Mouse (Mus musculus): ENCODE measurements around the gene 2310057N15Rik. TPM values are rescaled to one million over a fixed set of nuclear protein-coding genes. Genes with fewer than 3 reads are reported as not detected.

The 2310057N15Rik gene
- polyA plus RNA-seq (2015; fragmentation: Nextera tagmentation; extraction: Ambion mirVana) = not detected in 2 replicates

GRCm38 (mm10) chr16:88774106-88774505 lies at the start of gene 2310057N15Rik:
TSS of gene 2310057N15Rik (minus strand) at chr16:88774206.

GRCm38 (mm10) chr16:88820066-88820465 lies 46.1 kb upstream of the 2310057N15Rik start, which contains the start of gene Krtap15:
TSS of gene Krtap15 (plus strand) at chr16:88820215.

GRCm38 (mm10) chr16:88811827-88812226 lies 37.8 kb upstream of the 2310057N15Rik start, which contains the start of gene Gm20741:
TSS of gene Gm20741 (minus strand) at chr16:88812220.

GRCm38 (mm10) chr16:88777596-88777995 lies 3.6 kb upstream of the 2310057N15Rik start, which contains the start of gene Gm5965:
TSS of gene Gm5965 (plus strand) at chr16:88777896.

GRCm38 (mm10) chr16:88758547-88758946 lies 15.5 kb downstream of the 2310057N15Rik start, which contains the start of gene 2310034C09Rik:
TSS of gene 2310034C09Rik (plus strand) at chr16:88758847.

GRCm38 (mm10) chr16:88751535-88751934 lies 22.5 kb downstream of the 2310057N15Rik start, which contains the start of gene Krtap13:
TSS of gene Krtap13 (minus strand) at chr16:88751635.

GRCm38 (mm10) chr16:88728812-88729275 lies 45.2 kb downstream of the 2310057N15Rik start, which contains the start of gene Krtap13-1:
TSS of gene Krtap13-1 (plus strand) at chr16:88728862.

Other genes with a start within 250 kb of the 2310057N15Rik start
- 0.43 and 4.4 TPM in 2 replicates for gene Cldn8, start 211.0 kb downstream of the 2310057N15Rik start, polyA plus RNA-seq (2015; fragmentation: Nextera tagmentation; extraction: Ambion mirVana)
- not detected in 2 replicates for gene Krtap24-1, start 161.9 kb downstream of the 2310057N15Rik start, polyA plus RNA-seq (2015; fragmentation: Nextera tagmentation; extraction: Ambion mirVana)
- not detected in 2 replicates for gene 2310079G19Rik, start 146.5 kb downstream of the 2310057N15Rik start, polyA plus RNA-seq (2015; fragmentation: Nextera tagmentation; extraction: Ambion mirVana)
- gene Krtap26-1, start 126.4 kb downstream of the 2310057N15Rik start, polyA plus RNA-seq (2015; fragmentation: Nextera tagmentation; extraction: Ambion mirVana) = not detected in 2 replicates
- not detected in 2 replicates for gene Krtap27-1, start 102.5 kb downstream of the 2310057N15Rik start, polyA plus RNA-seq (2015; fragmentation: Nextera tagmentation; extraction: Ambion mirVana)
- not detected in 2 replicates for gene 2310061N02Rik, start 66.2 kb downstream of the 2310057N15Rik start, polyA plus RNA-seq (2015; fragmentation: Nextera tagmentation; extraction: Ambion mirVana)
- gene Krtap13-1, start 45.3 kb downstream of the 2310057N15Rik start, polyA plus RNA-seq (2015; fragmentation: Nextera tagmentation; extraction: Ambion mirVana) = not detected in 2 replicates
- gene Krtap13, start 22.6 kb downstream of the 2310057N15Rik start, polyA plus RNA-seq (2015; fragmentation: Nextera tagmentation; extraction: Ambion mirVana) = not detected in 2 replicates
- gene 2310034C09Rik, start 15.4 kb downstream of the 2310057N15Rik start, polyA plus RNA-seq (2015; fragmentation: Nextera tagmentation; extraction: Ambion mirVana) = not detected in 2 replicates
- not detected in 2 replicates for gene Gm5965, start 3.7 kb upstream of the 2310057N15Rik start, polyA plus RNA-seq (2015; fragmentation: Nextera tagmentation; extraction: Ambion mirVana)
- gene Gm20741, start 38.0 kb upstream of the 2310057N15Rik start, polyA plus RNA-seq (2015; fragmentation: Nextera tagmentation; extraction: Ambion mirVana) = not detected in 2 replicates
- not detected in 2 replicates for gene Krtap15, start 46.0 kb upstream of the 2310057N15Rik start, polyA plus RNA-seq (2015; fragmentation: Nextera tagmentation; extraction: Ambion mirVana)
- gene Krtap14, start 51.9 kb upstream of the 2310057N15Rik start, polyA plus RNA-seq (2015; fragmentation: Nextera tagmentation; extraction: Ambion mirVana) = not detected in 2 replicates
- not detected in 2 replicates for gene Krtap19-1, start 95.2 kb upstream of the 2310057N15Rik start, polyA plus RNA-seq (2015; fragmentation: Nextera tagmentation; extraction: Ambion mirVana)
- gene Krtap19-2, start 100.1 kb upstream of the 2310057N15Rik start, polyA plus RNA-seq (2015; fragmentation: Nextera tagmentation; extraction: Ambion mirVana) = not detected in 2 replicates
- gene Krtap19-3, start 103.8 kb upstream of the 2310057N15Rik start, polyA plus RNA-seq (2015; fragmentation: Nextera tagmentation; extraction: Ambion mirVana) = not detected in 2 replicates
- gene Krtap19-4, start 110.9 kb upstream of the 2310057N15Rik start, polyA plus RNA-seq (2015; fragmentation: Nextera tagmentation; extraction: Ambion mirVana) = not detected in 2 replicates
- not detected in 2 replicates for gene Krtap19-5, start 122.3 kb upstream of the 2310057N15Rik start, polyA plus RNA-seq (2015; fragmentation: Nextera tagmentation; extraction: Ambion mirVana)
- gene Krtap19-9b, start 158.1 kb upstream of the 2310057N15Rik start, polyA plus RNA-seq (2015; fragmentation: Nextera tagmentation; extraction: Ambion mirVana) = not detected in 2 replicates
- not detected in 2 replicates for gene Krtap16-3, start 188.7 kb upstream of the 2310057N15Rik start, polyA plus RNA-seq (2015; fragmentation: Nextera tagmentation; extraction: Ambion mirVana)
- not detected in 2 replicates for gene Krtap22-2, start 236.6 kb upstream of the 2310057N15Rik start, polyA plus RNA-seq (2015; fragmentation: Nextera tagmentation; extraction: Ambion mirVana)
- not detected in 2 replicates for gene Gm10229, start 241.1 kb upstream of the 2310057N15Rik start, polyA plus RNA-seq (2015; fragmentation: Nextera tagmentation; extraction: Ambion mirVana)

Data from adrenal gland, postnatal 0 days (tissue).